Mouse (Mus musculus) kidney, embryonic 15.5 days (tissue): ENCODE data around the gene Phf23. TPM values are rescaled to one million over a fixed set of nuclear protein-coding genes. Genes with fewer than 3 reads are reported as not detected.

ENCODE experiments used
- ATAC-seq: fragments of 200-750 bp; cut with Nextera tagmentation; replicated peaks from 2 replicates; pipeline ENCODE4 v1.8.0; 2017; ENCODE audit warnings: moderate TSS enrichment; ENCODE audit not compliant: low FRiP score
- H3K27ac ChIP-seq: fragments of 300-500 bp; sonication (generic); 2 replicates; pipeline ENCODE4 v1.5.1; 2015; ENCODE audit warnings: mild to moderate bottlenecking, inconsistent platforms
- H3K27me3 ChIP-seq: fragments of 300-500 bp; sonication (generic); 2 replicates; pipeline ENCODE4 v1.6.1; 2015; ENCODE audit warnings: inconsistent platforms
- H3K36me3 ChIP-seq: fragments of 300-500 bp; sonication (generic); 2 replicates; pipeline ENCODE4 v1.6.1; 2015; ENCODE audit warnings: inconsistent platforms
- H3K4me1 ChIP-seq: fragments of 300-500 bp; sonication (generic); 2 replicates; pipeline ENCODE4 v1.6.1; 2015; ENCODE audit warnings: inconsistent platforms
- H3K4me2 ChIP-seq: fragments of 300-500 bp; sonication (generic); 2 replicates; pipeline ENCODE4 v1.6.1; 2015; ENCODE audit warnings: moderate library complexity, mild to moderate bottlenecking, inconsistent platforms
- H3K4me3 ChIP-seq: fragments of 300-500 bp; sonication (generic); replicated peaks from 2 replicates; pipeline ENCODE4 v1.5.1; 2015; ENCODE audit warnings: mild to moderate bottlenecking, inconsistent platforms
- H3K9ac ChIP-seq: fragments of 300-500 bp; sonication (generic); 2 replicates; pipeline ENCODE4 v1.6.1; 2015; ENCODE audit warnings: mild to moderate bottlenecking, inconsistent platforms
- H3K9me3 ChIP-seq: fragments of 300-500 bp; sonication (generic); replicated peaks from 2 replicates; pipeline ENCODE4 v1.6.1; 2016; ENCODE audit warnings: inconsistent platforms
- WGBS: fragments of 180-500 bp; shearing (Covaris S2); methylation state at CpG from one replicate; pipeline ENCODE4 v1.1.7; 2015; ENCODE audit warnings: mixed read lengths; 5-methylcytosine and 5-hydroxymethylcytosine counted together
- polyA plus RNA-seq: library from polyadenylated mRNA; unstranded; fragments of >200 nt; fragmentation: Nextera tagmentation; extraction: Ambion mirVana; gene quantifications from 2 replicates; pipeline ENCODE4 v1.2.1, GENCODE M21; 2015

Phf23 gene
- polyA plus RNA-seq, 1 experiment from 2014 or later = 78.8 TPM

DNA sequence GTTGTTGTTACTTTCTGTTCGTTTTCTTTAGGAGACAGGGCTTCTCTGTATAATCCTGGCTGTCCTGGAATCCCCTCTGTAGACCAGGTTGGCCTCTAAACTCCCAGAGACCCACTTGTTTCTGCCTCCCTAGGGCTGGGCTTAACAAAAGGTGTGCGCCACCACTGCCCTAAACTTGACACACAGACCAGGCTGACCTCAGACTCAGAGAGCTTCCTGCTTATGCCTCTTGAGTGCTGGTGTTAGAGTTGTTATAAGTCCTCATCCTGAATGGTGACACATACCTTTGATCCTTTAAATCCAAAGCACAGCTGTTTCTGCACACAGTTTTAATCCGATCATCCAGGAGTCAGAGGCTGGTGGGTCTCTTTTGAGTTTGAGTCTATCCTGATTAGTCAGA lies 2.6 kb upstream of the Phf23 start:
- no peaks in the 10 kb centered on the region for H3K27me3 ChIP-seq
- H3K36me3 ChIP-seq = peaks cover 48% of the 10 kb centered on the region
- H3K4me1 ChIP-seq = peaks cover 31% of the 10 kb centered on the region
- no peak for ATAC-seq
- H3K27ac ChIP-seq = no peak overlapping the region
- peak overlapping the region; percentile 59 for H3K4me3 ChIP-seq
- H3K9ac ChIP-seq = peak overlapping the region; percentile 64; the same call in 1 of the 2 replicates
- 86% methylated on average over 3 of the region's 3 CpGs for WGBS
- H3K4me2 ChIP-seq = peak overlapping the region; percentile 66
- no peaks in the 10 kb centered on the region for H3K9me3 ChIP-seq

DNA sequence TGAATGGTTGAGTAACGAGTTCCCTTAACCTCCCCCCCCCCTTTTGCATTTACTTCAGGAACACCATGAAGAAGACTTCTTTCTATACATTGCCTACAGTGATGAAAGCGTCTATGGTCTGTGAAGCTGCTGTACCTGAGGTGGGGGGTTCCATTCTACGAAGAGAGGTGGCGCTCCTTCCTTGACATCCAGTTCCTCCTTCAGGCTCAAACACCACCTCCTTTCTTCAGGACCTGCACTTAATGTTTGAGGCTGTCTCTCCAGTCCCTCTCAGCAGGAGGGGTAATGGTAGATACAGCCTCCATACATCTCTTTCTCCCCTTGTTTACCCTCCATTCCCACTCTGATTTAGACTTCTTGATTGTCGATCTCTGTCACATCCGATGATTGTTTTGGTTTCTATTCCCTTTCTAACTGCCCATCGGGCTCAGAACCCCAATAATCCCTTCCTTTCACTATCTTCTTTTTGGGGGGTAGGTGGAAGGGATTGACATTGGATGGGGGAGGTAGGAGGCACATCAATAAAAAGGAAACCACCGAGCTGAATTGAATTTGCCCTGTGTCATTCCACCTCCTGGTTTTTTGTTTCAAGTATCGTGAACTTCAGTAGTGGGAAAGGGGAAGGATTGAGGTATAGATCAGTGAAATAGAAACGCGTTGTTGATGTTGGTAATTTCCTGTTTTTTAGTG lies 1.0 kb upstream of the Phf23 start:
- 83% methylated on average over 11 of the region's 11 CpGs for WGBS
- peak overlapping the region; percentile 1; the same call in 1 of the 2 replicates for H3K4me3 ChIP-seq
- H3K9ac ChIP-seq = no peak overlapping the region

DNA sequence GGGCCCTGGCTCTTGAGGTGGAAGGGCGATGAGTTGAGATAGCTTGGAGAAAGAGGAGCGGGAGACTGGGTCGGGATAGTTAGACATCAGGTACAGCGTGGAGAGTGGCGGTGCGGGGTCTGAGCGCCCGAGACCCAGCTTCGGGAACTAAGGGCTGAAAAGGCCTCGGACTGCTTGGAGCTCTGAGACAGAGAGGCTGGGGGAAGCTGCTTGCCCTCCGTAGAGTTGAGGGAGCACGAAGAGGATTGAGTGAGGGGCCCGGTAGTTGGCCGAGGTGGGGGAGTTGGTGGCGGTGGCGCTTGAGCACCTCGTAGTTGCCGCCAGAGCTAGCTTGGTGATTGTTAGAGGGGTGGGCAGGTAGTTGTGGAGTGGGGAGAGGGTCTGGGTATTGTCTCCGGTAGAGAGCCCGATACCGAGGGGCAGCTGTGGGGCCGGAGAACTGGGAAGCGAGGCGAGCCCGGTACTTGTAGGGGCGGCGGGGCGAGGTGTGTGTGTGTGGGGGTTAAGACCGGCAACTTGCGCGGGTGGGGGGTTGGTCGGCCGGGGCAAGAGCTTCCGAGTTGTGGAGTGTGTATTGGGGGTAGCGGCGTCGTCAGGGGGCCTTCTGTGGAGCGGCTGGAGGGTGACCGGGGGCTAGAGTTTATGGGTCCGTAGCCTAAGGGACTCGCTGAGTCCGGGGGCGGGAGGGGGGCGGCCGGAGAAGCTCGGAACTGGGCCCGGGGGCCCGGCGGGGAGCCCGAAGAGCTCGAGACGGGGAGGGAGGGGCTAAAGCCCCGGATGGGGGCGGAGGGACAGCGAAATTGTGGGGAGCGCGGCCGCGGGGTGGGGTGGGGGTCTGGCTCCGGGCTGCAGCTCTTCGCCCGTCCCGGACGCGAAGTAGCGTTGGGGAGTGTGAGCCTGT lies 834 bp downstream of the Phf23 start:
- Histone ChIP-seq H3K36me3 (peaks cover 44% of the 10 kb centered on the region), H3K9me3 (no peaks in the 10 kb centered on the region), H3K27ac (peak overlapping the region; percentile 99), H3K4me1 (peaks cover 47% of the 10 kb centered on the region), H3K4me3 (peak overlapping the region; percentile 85), H3K4me2 (peak overlapping the region; percentile 59), H3K9ac (peak overlapping the region; percentile 95), H3K27me3 (no peaks in the 10 kb centered on the region)
- peak; percentile 8 for ATAC-seq
- WGBS = under 1% methylated on average over 65 of the region's 66 CpGs

More for the DNA sequence above, 1.0 kb upstream of the Phf23 start:
- no peaks in the 10 kb centered on the region for H3K27me3 ChIP-seq
- H3K9me3 ChIP-seq = no peaks in the 10 kb centered on the region
- ATAC-seq = no peak
- H3K27ac ChIP-seq = no peak overlapping the region
- H3K4me2 ChIP-seq = peak overlapping the region; percentile 59; the same call in 1 of the 2 replicates
- peaks cover 46% of the 10 kb centered on the region for H3K4me1 ChIP-seq
- peaks cover 48% of the 10 kb centered on the region for H3K36me3 ChIP-seq

DNA sequence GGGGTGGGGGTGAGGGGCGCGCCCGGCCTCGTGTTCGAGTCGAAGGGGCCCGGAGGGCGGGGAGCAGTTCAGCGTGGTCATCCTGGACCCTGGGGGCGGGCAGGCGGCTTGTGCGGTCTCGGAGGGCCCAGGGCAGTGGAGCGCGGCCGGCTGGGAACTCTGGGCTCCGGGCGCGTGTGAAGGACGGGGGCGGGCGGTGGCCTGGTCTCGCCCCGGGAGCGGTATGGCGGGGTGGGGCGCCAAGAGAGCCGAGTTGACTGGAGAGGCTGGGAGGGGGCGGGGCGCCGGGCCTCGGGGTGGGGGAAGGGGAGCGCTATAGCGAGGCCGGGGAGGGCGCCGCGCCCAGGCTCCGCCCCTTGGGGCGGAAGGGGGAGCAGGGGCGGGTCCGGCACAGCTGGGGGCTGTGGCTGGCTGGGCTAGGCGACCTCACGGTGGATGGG lies 1.5 kb downstream of the Phf23 start:
- H3K4me3 ChIP-seq = peak overlapping the region; percentile 85
- H3K27ac ChIP-seq = peak overlapping the region; percentile 99
- peak; percentile 72 for ATAC-seq
- H3K9me3 ChIP-seq = no peaks in the 10 kb centered on the region
- under 1% methylated on average over 41 of the region's 44 CpGs for WGBS
- H3K36me3 ChIP-seq = peaks cover 44% of the 10 kb centered on the region
- no peaks in the 10 kb centered on the region for H3K27me3 ChIP-seq
- H3K4me1 ChIP-seq = peaks cover 54% of the 10 kb centered on the region
- peak overlapping the region; percentile 59 for H3K4me2 ChIP-seq
- peak overlapping the region; percentile 95 for H3K9ac ChIP-seq

DNA sequence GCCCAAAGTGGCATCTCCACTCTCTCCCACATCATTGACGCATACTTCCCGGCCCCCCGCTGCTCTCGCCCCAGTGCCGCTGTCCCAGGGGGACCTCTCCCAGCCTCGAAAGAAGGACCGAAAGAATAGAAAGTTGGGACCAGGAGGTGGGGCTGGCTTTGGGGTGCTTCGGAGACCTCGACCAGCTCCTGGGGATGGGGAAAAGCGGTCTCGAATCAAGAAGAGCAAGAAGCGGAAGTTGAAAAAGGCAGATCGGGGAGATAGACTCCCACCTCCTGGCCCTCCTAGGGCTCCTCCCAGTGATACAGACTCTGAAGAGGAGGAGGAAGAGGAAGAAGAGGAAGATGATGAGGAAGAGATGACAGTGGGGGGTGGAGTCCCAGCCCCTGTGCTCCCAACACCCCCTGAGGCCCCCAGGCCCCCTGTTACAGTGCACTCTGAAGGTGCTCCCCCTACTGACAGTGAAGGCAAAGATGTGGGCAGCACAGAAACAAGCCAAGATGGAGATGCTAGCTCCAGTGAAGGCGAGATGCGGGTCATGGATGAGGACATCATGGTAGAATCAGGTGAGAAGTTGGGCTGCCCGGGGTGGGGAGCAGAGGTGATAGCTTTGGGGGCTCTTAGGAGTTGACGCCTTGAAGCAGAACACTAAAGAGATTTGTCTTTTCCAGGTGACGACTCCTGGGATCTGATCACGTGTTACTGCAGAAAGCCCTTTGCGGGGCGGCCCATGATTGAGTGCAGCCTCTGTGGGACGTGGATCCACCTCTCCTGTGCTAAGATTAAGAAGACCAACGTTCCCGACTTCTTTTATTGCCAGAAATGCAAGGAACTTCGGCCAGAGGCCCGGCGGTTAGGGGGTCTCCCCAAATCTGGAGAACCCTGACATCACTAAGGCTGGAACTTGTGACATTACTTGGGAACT lies 3.3 kb downstream of the Phf23 start:
- Histone ChIP-seq H3K27me3 (no peaks in the 10 kb centered on the region), H3K4me1 (peaks cover 61% of the 10 kb centered on the region), H3K27ac (no peak overlapping the region), H3K4me3 (no peak overlapping the region; the same call in 1 of the 2 replicates), H3K36me3 (peaks cover 36% of the 10 kb centered on the region), H3K4me2 (no peak overlapping the region), H3K9ac (no peak overlapping the region), H3K9me3 (no peaks in the 10 kb centered on the region)
- WGBS = 89% methylated on average over 27 of the region's 27 CpGs
- no peak for ATAC-seq

DNA sequence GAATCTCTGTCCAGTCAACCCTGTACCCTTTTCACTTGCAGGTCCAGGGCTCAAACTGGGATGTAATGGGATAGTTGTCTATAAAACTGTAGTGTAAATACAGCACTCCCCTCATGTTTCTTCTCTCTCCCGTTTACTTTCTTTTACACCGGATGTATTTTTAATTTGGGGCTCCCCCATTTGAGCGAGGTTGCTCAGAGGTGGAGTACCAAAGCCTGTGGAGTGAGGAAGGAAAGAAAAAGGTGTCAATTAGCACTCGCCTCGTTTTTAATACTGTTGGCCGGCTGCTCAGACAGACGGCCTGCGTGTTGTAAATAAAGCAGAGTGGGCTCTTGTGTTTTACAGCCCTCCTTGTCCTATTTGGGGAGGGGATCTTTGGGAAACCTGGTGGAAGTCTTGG lies 4.1 kb downstream of the Phf23 start:
- no peaks in the 10 kb centered on the region for H3K9me3 ChIP-seq
- peak overlapping the region; percentile 88; the same call in 1 of the 2 replicates for H3K4me3 ChIP-seq
- peak overlapping the region; percentile 81; the same call in 1 of the 2 replicates for H3K4me2 ChIP-seq
- WGBS = 63% methylated on average over 8 of the region's 8 CpGs
- H3K36me3 ChIP-seq = peaks cover 30% of the 10 kb centered on the region
- ATAC-seq = no peak
- peaks cover 60% of the 10 kb centered on the region for H3K4me1 ChIP-seq
- H3K9ac ChIP-seq = no peak overlapping the region
- no peaks in the 10 kb centered on the region for H3K27me3 ChIP-seq
- peak overlapping the region; percentile 99 for H3K27ac ChIP-seq

DNA sequence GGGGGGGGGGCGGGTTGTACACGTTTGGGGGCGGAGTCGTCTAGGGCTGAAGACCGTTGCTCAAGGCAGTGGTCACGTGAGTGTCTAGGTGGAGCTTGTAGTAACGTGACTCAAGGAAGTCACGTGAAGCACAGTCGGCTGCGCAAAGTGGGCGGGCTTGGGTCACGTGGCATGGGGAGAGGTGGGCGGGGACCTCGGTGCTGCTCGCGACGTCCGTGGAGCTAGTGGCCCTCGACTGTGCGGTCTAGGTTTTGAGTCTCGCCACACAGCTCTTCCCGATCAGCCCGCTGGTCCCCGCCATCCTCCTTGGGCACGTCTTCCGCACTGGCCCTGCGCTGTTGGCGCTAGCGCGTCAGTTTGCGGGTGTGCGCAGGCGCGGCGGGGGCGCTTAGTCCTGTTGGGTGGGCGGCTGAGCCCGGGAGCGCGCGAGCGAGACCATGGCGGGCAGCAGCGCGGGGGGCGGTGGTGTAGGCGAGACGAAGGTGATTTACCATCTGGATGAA lies 4.9 kb downstream of the Phf23 start, which contains the start of gene Dvl2:
Gene Dvl2, plus strand, starts transcription at position 200 of the 503 bp plus-strand sequence.
- Histone ChIP-seq H3K9ac (peak within 1 kb of the TSS; percentile 88), H3K4me1 (peaks cover 58% of the 10 kb centered on the region), H3K4me2 (peak within 1 kb of the TSS; percentile 81), H3K27me3 (no peaks in the 10 kb centered on the region), H3K4me3 (peak within 1 kb of the TSS; percentile 88), H3K9me3 (no peaks in the 10 kb centered on the region), H3K27ac (peak within 1 kb of the TSS; percentile 99), H3K36me3 (peaks cover 36% of the 10 kb centered on the region)
- ATAC-seq = peak; percentile 44
- WGBS = under 1% methylated on average over 47 of the region's 48 CpGs

DNA sequence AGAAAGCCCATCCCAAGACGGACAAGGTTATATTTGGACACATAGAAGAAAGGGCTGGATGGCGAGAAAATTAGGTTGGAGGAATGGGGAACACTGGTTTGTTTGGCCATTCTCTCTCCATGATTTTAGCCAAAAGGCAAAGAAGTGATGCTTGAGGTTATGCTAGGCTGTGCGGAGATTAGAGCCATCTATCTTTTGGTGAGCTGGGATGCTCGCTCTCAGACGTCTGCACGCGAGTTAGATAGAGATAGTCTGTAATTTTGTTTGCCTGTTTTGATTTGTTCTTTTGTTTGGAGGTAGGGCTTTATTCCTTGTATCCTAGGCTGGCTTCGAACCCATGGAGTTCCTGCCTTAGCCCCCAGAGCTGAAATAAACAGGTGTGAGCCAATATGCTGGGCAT lies 5.6 kb downstream of the Phf23 start:
- Histone ChIP-seq H3K4me1 (peaks cover 58% of the 10 kb centered on the region), H3K9ac (peak overlapping the region; percentile 88), H3K4me3 (peak overlapping the region; percentile 88), H3K27me3 (no peaks in the 10 kb centered on the region), H3K36me3 (peaks cover 43% of the 10 kb centered on the region), H3K9me3 (no peaks in the 10 kb centered on the region), H3K27ac (peak overlapping the region; percentile 99), H3K4me2 (peak overlapping the region; percentile 81)
- ATAC-seq = no peak
- 13% methylated on average over 8 of the region's 8 CpGs for whole genome bisulfite sequencing

DNA sequence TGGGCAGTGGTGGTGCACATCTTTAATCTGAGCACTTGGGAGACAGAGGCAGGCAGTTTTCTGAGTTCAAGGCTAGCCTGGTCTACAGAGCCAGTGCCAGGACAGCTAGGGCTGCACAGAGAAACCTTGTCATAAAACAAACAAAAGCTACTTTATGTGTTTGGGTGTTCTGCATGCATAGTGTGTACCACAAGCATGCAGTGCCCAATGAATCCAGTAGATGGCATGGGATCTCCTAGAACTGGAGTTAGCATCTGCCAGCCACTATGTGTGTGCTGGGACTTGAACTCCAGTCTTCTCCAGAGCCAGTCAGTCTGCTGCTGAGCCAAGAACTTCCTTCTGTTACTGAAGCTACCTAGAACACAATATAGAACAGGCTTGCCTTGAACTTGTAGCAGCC lies 6.3 kb downstream of the Phf23 start:
- peak overlapping the region; percentile 81 for H3K4me2 ChIP-seq
- H3K27ac ChIP-seq = no peak overlapping the region
- H3K9me3 ChIP-seq = no peaks in the 10 kb centered on the region
- H3K4me3 ChIP-seq = peak overlapping the region; percentile 88
- H3K27me3 ChIP-seq = no peaks in the 10 kb centered on the region
- peaks cover 50% of the 10 kb centered on the region for H3K36me3 ChIP-seq
- ATAC-seq = no peak
- peak overlapping the region; percentile 88; the same call in 1 of the 2 replicates for H3K9ac ChIP-seq
- peaks cover 58% of the 10 kb centered on the region for H3K4me1 ChIP-seq

DNA sequence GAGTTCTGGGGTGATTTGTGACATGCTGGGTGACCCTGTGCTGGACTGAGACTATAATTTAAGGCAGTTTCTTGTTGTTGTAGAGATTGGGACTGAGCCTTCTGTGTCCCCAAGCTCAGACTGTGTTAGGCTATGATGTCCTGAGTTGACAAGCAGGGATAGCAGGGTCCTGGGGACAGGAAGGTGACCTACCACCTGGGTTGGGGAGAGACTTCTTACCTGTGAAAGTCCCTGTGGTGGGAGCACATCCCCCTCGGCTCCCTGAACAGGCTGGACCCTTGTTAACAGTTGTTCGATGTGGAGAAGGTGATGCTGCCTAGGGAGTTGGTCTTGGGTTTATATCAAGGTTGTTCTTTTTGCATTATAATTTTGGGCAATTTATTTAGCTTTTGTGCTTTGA lies 6.9 kb downstream of the Phf23 start:
- Histone ChIP-seq H3K9me3 (no peaks in the 10 kb centered on the region), H3K36me3 (peaks cover 56% of the 10 kb centered on the region), H3K27me3 (no peaks in the 10 kb centered on the region), H3K4me1 (peaks cover 55% of the 10 kb centered on the region), H3K9ac (no peak overlapping the region), H3K4me2 (peak overlapping the region; percentile 81), H3K27ac (no peak overlapping the region), H3K4me3 (peak overlapping the region; percentile 88; the same call in 1 of the 2 replicates)
- no peak for ATAC-seq
- WGBS = 90% methylated on average over 2 of the region's 2 CpGs

DNA sequence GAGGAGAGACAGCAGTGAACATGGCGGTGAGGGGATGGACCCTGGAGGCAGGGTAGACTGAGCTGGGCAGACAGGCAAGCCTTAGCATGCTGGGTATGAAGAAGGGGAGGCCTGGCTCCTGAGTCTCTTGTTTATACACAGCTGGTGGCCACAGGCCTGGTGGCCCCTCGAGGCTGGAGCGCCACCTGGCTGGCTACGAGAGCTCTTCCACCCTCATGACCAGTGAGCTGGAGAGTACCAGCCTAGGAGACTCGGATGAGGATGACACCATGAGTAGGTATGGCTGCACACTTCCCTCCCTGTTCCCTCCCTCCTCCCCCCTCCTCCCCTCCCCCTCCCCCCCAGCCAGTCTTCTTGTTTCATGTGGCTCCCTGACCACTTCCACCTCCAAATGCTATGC lies 9.9 kb downstream of the Phf23 start:
- WGBS = 64% methylated on average over 5 of the region's 5 CpGs
- Histone ChIP-seq H3K4me1 (peaks cover 30% of the 10 kb centered on the region), H3K4me2 (no peak overlapping the region), H3K4me3 (no peak overlapping the region; the same call in 1 of the 2 replicates), H3K9ac (no peak overlapping the region), H3K36me3 (peaks cover 61% of the 10 kb centered on the region), H3K27ac (no peak overlapping the region), H3K27me3 (no peaks in the 10 kb centered on the region), H3K9me3 (no peaks in the 10 kb centered on the region)
- ATAC-seq = no peak
